In genomic region chr5:136336798-136337527, GRCm38 (mm10) we compare ENCODE assay signal across 14 mouse cellular contexts.
A peak's percentile ranks its signal among the peaks of the same experiment; 100 is the strongest.
DNase-seq lines count a peak whose midpoint lies in the region; ATAC-seq and TF ChIP-seq lines count a peak whose summit lies in the region.
"Had no signal": no experiment of that assay in that cellular context is flagged by ENCODE, and none has a peak within 500 bp of the region (broad histone marks: within the 10 kb centered on the region; RNA-seq: fewer than 3 reads in every experiment).

No protein-coding gene starts in this region.

- no peak overlapping the region for H3K27ac ChIP-seq in lung, embryonic 14.5 days (ENCODE audit: low read depth)
- H3K27ac ChIP-seq in liver, embryonic 16.5 days (ENCODE audit: low read length) = no peak overlapping the region
- H3K27ac ChIP-seq: hindbrain, embryonic 12.5 days; midbrain, embryonic 12.5 days had no signal

- no peak overlapping the region for H3K4me3 ChIP-seq in lung, embryonic 14.5 days (ENCODE audit: low read depth, low read length)
- no peak overlapping the region for H3K4me3 ChIP-seq in liver, embryonic 16.5 days (ENCODE audit: low read depth, low read length)
- H3K4me3 ChIP-seq: hindbrain, embryonic 12.5 days; midbrain, embryonic 12.5 days had no signal

- H3K4me1 ChIP-seq in lung, embryonic 14.5 days (ENCODE audit: insufficient read depth) = no peaks in the 10 kb centered on the region
- peaks cover 17% of the 10 kb centered on the region for H3K4me1 ChIP-seq in liver, embryonic 16.5 days (ENCODE audit: control insufficient read depth, low read depth, low read length)
- H3K4me1 ChIP-seq: midbrain, embryonic 12.5 days had no signal

- WGBS in lung, embryonic 14.5 days = 78% methylated on average over 4 of the region's 4 CpGs
- 41% methylated on average over 4 of the region's 4 CpGs for WGBS in liver, embryonic 16.5 days (ENCODE audit: insufficient replicate concordance)

- intact Hi-C loops in heart, postnatal 14 days (cut with DNase I) = no loop called here

- no peaks in the 10 kb centered on the region for H3K27me3 ChIP-seq in lung, embryonic 14.5 days (ENCODE audit: insufficient read depth, low read length)
- H3K27me3 ChIP-seq in liver, embryonic 16.5 days (ENCODE audit: control insufficient read depth, insufficient read depth, low read depth, low read length) = no peaks in the 10 kb centered on the region
- H3K27me3 ChIP-seq: hindbrain, embryonic 12.5 days; midbrain, embryonic 12.5 days had no signal

- no peak overlapping the region for H3K9ac ChIP-seq in lung, embryonic 14.5 days
- no peak overlapping the region for H3K9ac ChIP-seq in liver, embryonic 16.5 days (ENCODE audit: low read depth, low read length)
- H3K9ac ChIP-seq: hindbrain, embryonic 12.5 days; midbrain, embryonic 12.5 days had no signal

- DNase-seq in adrenal gland, postnatal 14 days = peak; percentile 34
- no peak for DNase-seq in adrenal gland, adult 8-10 months
- peak; percentile 41 to 42 for DNase-seq in heart, postnatal 14 days
- no peak for DNase-seq in heart, adult 11 months
- DNase-seq in lung, embryonic 14.5 days = peak; percentile 48
- no peak for DNase-seq in lung, postnatal 4 days
- DNase-seq in B cell, adult 2 months = no peak
- DNase-seq: cerebellum, adult 11 months; gastrocnemius, postnatal 10 days had no signal

- ATAC-seq in lung, embryonic 14.5 days (ENCODE audit: insufficient read depth) = no peak
- ATAC-seq in liver, embryonic 16.5 days (ENCODE audit: low read depth) = peak; percentile 30; the same call in 1 of the 2 replicates
- ATAC-seq: forebrain, embryonic 16.5 days; intestine, embryonic 16.5 days had no signal

- no peak overlapping the region for H3K4me2 ChIP-seq in lung, embryonic 14.5 days
- no peak overlapping the region for H3K4me2 ChIP-seq in liver, embryonic 16.5 days (ENCODE audit: low read depth, low read length)
- H3K4me2 ChIP-seq: hindbrain, embryonic 12.5 days; midbrain, embryonic 12.5 days had no signal

- no peak for TF ChIP-seq CTCF in lung, embryonic 14.5 days (IDR thresholded peaks at IDR 0.05; ENCODE audit: low read depth)

- peaks cover 59% of the 10 kb centered on the region for H3K36me3 ChIP-seq in lung, embryonic 14.5 days (ENCODE audit: insufficient read depth)
- H3K36me3 ChIP-seq in liver, embryonic 16.5 days (ENCODE audit: control insufficient read depth, insufficient read depth) = no peaks in the 10 kb centered on the region; the same call in none of the 2 replicates

- no peaks in the 10 kb centered on the region for H3K9me3 ChIP-seq in lung, embryonic 14.5 days (ENCODE audit: low read depth, low read length)
- H3K9me3 ChIP-seq in liver, embryonic 16.5 days (replicated peaks; ENCODE audit: control insufficient read depth, low read length) = no peaks in the 10 kb centered on the region
- H3K9me3 ChIP-seq: hindbrain, embryonic 12.5 days; midbrain, embryonic 12.5 days had no signal

Comparison
In these comparisons a context has a peak if more than half of its experiments do, and no peak if none do; other contexts are left out.
1. DNase-seq: peak in adrenal gland, postnatal 14 days (single experiment), heart, postnatal 14 days (2 of 2) and lung, embryonic 14.5 days (single experiment); none in adrenal gland, adult 8-10 months (single experiment), heart, adult 11 months (single experiment), lung, postnatal 4 days (0 of 2) and B cell, adult 2 months (0 of 2).